Mouse (Mus musculus): ENCODE results near the gene Gpr39. TPM values are rescaled to one million over a fixed set of nuclear protein-coding genes. Genes with fewer than 3 reads are reported as not detected.

The Gpr39 gene
- total RNA-seq, 2 experiments from 2014 or later: not detected

DNA sequence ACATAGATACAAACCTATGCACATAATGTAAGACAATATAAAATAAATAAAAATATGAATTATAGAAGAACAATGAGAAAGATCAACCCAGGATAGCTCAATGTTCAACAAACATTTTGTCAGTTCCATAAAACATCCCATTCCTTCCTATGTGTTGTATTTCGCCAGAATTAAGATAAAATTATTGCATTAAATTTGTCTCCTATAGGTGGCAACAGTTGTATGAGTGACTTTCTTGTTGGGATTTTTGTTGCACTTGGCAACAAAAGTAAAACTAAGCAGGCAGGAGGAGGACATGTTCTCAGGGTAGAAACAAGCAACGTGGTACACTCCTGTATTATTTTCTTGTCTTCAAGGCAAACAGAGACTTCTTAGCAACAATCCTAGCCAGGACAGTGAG is 246.3 kb downstream of the Gpr39 start:
- Histone ChIP-seq H3K4me3 (no peak overlapping the region), H3K27ac (no peak overlapping the region)
- TF ChIP-seq CTCF (IDR thresholded peaks at IDR 0.05): peak; percentile 48
- intact Hi-C loops (cut with DNase I): loop anchor here (5.0 kb wide), 1 partner anchor 509 kb away; no protein-coding TSS in a partner anchor
- no peak for DNase-seq (ENCODE audit: extremely low spot score in 1 of 2, low spot score in 2 of 2)

Other genes starting within 250 kb of the Gpr39 start
- 100 to 1,000 TPM; 228 to 240 TPM for gene Actr3, start 241.3 kb upstream of the Gpr39 start, total RNA-seq (2021)
- 10 to 100 TPM; 21.0 TPM for gene Slc35f5, start 116.4 kb upstream of the Gpr39 start, total RNA-seq (2021)
- gene Lypd1, start 236.1 kb downstream of the Gpr39 start, total RNA-seq (2021): 100 to 1,000 TPM in 1 of 2 experiments, 10 to 100 TPM in 1; 91.3 to 110 TPM

Measured in left cerebral cortex, adult 2 months (tissue).